8 mouse cellular contexts compared by ENCODE assay signal in the genomic region with DNA sequence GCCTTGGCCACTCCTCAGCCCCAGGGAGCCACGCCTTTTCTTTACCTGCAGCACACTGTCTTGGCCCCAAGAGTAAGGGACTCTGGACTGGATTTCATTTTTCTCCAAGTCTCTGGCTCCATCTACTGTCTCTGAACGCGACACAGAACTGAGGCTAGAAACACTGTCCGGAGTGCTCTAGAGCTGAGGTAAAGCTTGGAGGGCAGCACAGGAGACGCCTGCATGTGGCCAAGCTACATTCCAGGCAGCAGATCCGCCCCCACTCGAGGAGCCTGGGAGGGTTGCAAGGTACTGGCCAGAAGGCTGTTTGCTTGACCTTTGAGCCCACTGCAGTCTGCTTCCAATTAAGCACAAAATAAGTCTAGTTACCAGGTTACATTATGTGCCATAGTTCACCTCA.
DNase-seq lines count a peak whose midpoint lies in the region; ATAC-seq and TF ChIP-seq lines count a peak whose summit lies in the region.

No protein-coding gene starts in this region.

- H3K4me1 ChIP-seq in hindbrain, postnatal 0 days (ENCODE audit: insufficient read depth, low read length): no peaks in the 10 kb centered on the region
- peaks cover 2% of the 10 kb centered on the region; the same call in 1 of the 2 replicates for H3K4me1 ChIP-seq in hindbrain, embryonic 12.5 days
- H3K4me1 ChIP-seq in lung, embryonic 16.5 days (replicated peaks; ENCODE audit: control insufficient read depth, insufficient read depth, low read length): no peaks in the 10 kb centered on the region; the same call in 1 of the 2 replicates

- no peak overlapping the region for H3K27ac ChIP-seq in hindbrain, postnatal 0 days
- no peak overlapping the region for H3K27ac ChIP-seq in hindbrain, embryonic 12.5 days
- no peak overlapping the region for H3K27ac ChIP-seq in lung, embryonic 16.5 days (ENCODE audit: low read length)

- DNase-seq in hindbrain, postnatal 0 days (ENCODE audit: low spot score): peak; percentile 29
- peak; percentile 39 for DNase-seq in brain, adult 2 months (ENCODE audit: low read depth, low spot score)
- peak; percentile 94 for DNase-seq in kidney, adult 11 months
- DNase-seq in cerebellum, adult 18-20 months: no peak
- DNase-seq in spleen, adult 18-20 months: no peak

- H3K36me3 ChIP-seq in hindbrain, postnatal 0 days (ENCODE audit: insufficient read depth, low read length): no peaks in the 10 kb centered on the region
- H3K36me3 ChIP-seq in hindbrain, embryonic 12.5 days: no peaks in the 10 kb centered on the region
- no peaks in the 10 kb centered on the region for H3K36me3 ChIP-seq in lung, embryonic 16.5 days (ENCODE audit: control insufficient read depth, insufficient read depth, low read length)

- H3K27me3 ChIP-seq in hindbrain, postnatal 0 days (ENCODE audit: insufficient read depth, low read length): no peaks in the 10 kb centered on the region
- H3K27me3 ChIP-seq in hindbrain, embryonic 12.5 days: no peaks in the 10 kb centered on the region
- no peaks in the 10 kb centered on the region for H3K27me3 ChIP-seq in lung, embryonic 16.5 days (ENCODE audit: control insufficient read depth, insufficient read depth, low read depth, low read length)

- H3K9ac ChIP-seq in hindbrain, postnatal 0 days (replicated peaks; ENCODE audit: low read length): no peak overlapping the region
- no peak overlapping the region for H3K9ac ChIP-seq in hindbrain, embryonic 12.5 days
- no peak overlapping the region for H3K9ac ChIP-seq in lung, embryonic 16.5 days (ENCODE audit: low read length)

- TF ChIP-seq CTCF in hindbrain, postnatal 0 days (IDR thresholded peaks at IDR 0.05; ENCODE audit: low read depth): peak; percentile 53

- H3K4me2 ChIP-seq in hindbrain, postnatal 0 days (ENCODE audit: low read depth, low read length): no peak overlapping the region
- H3K4me2 ChIP-seq in hindbrain, embryonic 12.5 days (replicated peaks): no peak overlapping the region
- no peak overlapping the region for H3K4me2 ChIP-seq in lung, embryonic 16.5 days (ENCODE audit: low read depth, low read length)

- no peaks in the 10 kb centered on the region for H3K9me3 ChIP-seq in hindbrain, postnatal 0 days (ENCODE audit: low read length)
- no peaks in the 10 kb centered on the region for H3K9me3 ChIP-seq in hindbrain, embryonic 12.5 days (replicated peaks)
- no peaks in the 10 kb centered on the region for H3K9me3 ChIP-seq in lung, embryonic 16.5 days (ENCODE audit: control insufficient read depth, low read length)

- 54% methylated on average over 7 of the region's 7 CpGs for WGBS in hindbrain, postnatal 0 days
- 38% methylated on average over 7 of the region's 7 CpGs for WGBS in hindbrain, embryonic 12.5 days
- WGBS in lung, embryonic 16.5 days: 29% methylated on average over 7 of the region's 7 CpGs

- H3K4me3 ChIP-seq in hindbrain, postnatal 0 days (ENCODE audit: low read length): no peak overlapping the region
- H3K4me3 ChIP-seq in hindbrain, embryonic 12.5 days: no peak overlapping the region
- H3K4me3 ChIP-seq in lung, embryonic 16.5 days (ENCODE audit: low read length): no peak overlapping the region

- ATAC-seq in hindbrain, postnatal 0 days: no peak
- no peak for ATAC-seq in hindbrain, embryonic 12.5 days (ENCODE audit: low FRiP score)
- ATAC-seq in lung, embryonic 16.5 days (ENCODE audit: low read depth): peak; percentile 89
- ATAC-seq in granulocyte monocyte progenitor cell, adult 5-6 weeks (replicated peaks; ENCODE audit: poor library complexity, severe bottlenecking): no peak

Comparison
In these comparisons a context has a peak if more than half of its experiments do, and no peak if none do; other contexts are left out.
1. DNase-seq: peak in hindbrain, postnatal 0 days (single experiment), brain, adult 2 months (single experiment) and kidney, adult 11 months (single experiment); none in cerebellum, adult 18-20 months (0 of 2) and spleen, adult 18-20 months (0 of 2).